Mouse (Mus musculus) central nervous system, embryonic 14 days (tissue): ENCODE results near the gene Slu7. TPM values are rescaled to one million over a fixed set of nuclear protein-coding genes. Genes with fewer than 3 reads are reported as not detected.

Experiments used
- polyA plus RNA-seq: library from polyadenylated mRNA; depleted of rRNA; stranded (reverse); fragments of >200 nt; gene quantifications from 2 replicates; pipeline ENCODE4 v1.2.3, GENCODE M21; 2012; rRNA removed

Slu7 gene
- 18.6 and 20.4 TPM in 2 replicates for polyA plus RNA-seq

GRCm38 (mm10) chr11:43433254-43434023 is at the start of gene Slu7:
Gene Slu7, plus strand, starts transcription at chr11:43433744.

GRCm38 (mm10) chr11:43425824-43426413 is 7.6 kb upstream of the Slu7 start, which contains the start of gene Pttg1:
Gene Pttg1, minus strand, starts transcription at chr11:43426251.

GRCm38 (mm10) chr11:43474225-43474774 is 40.8 kb downstream of the Slu7 start, which contains the start of gene C1qtnf2:
Gene C1qtnf2, plus strand, starts transcription at chr11:43474276.

Other genes with a start within 250 kb of the Slu7 start
- 34.3 and 44.5 TPM in 2 replicates for gene Pttg1, start 7.5 kb upstream of the Slu7 start, polyA plus RNA-seq
- 6.0 and 10.3 TPM in 2 replicates for gene C1qtnf2, start 40.5 kb downstream of the Slu7 start, polyA plus RNA-seq
- 6.8 and 8.3 TPM in 2 replicates for gene Ccnjl, start 95.0 kb downstream of the Slu7 start, polyA plus RNA-seq
- 0.95 and 1.3 TPM in 2 replicates for gene 4933415A04Rik, start 153.3 kb downstream of the Slu7 start, polyA plus RNA-seq
- gene Fabp6, start 167.8 kb downstream of the Slu7 start, polyA plus RNA-seq, result not detected in 2 replicates
- 48.2 and 48.7 TPM in 2 replicates for gene Pwwp2a, start 248.3 kb downstream of the Slu7 start, polyA plus RNA-seq